Mouse (Mus musculus) monocyte, adult 59 days (primary cell): ENCODE data around the gene Slc44a1. TPM values are rescaled to one million over a fixed set of nuclear protein-coding genes. Genes with fewer than 3 reads are reported as not detected.

Experiments used
- total RNA-seq, 2 experiments: library from RNA; stranded (reverse); gene quantifications; one replicate each; pipeline ENCODE4 v1.2.4; 2023

The Slc44a1 gene
- 10 to 100 TPM; 19.3 TPM for total RNA-seq

GRCm38 (mm10) chr4:53440010-53440815 lies at the start of gene Slc44a1:
Gene Slc44a1, plus strand, starts transcription at chr4:53440413.

GRCm38 (mm10) chr4:53631316-53632010 lies 191.2 kb downstream of the Slc44a1 start, which contains the start of gene Fsd1l:
Gene Fsd1l, plus strand, starts transcription at chr4:53631471.

Other genes starting within 250 kb of the Slc44a1 start
- 1 to 10 TPM; 1.1 to 1.4 TPM for gene Fsd1l, start 191.1 kb downstream of the Slc44a1 start, total RNA-seq